Mouse (Mus musculus): ENCODE results near the gene Styk1. TPM values are rescaled to one million over a fixed set of nuclear protein-coding genes. Genes with fewer than 3 reads are reported as not detected.

The Styk1 gene
- polyA plus RNA-seq, 1 experiment from 2014 or later: 4.9 TPM

- Histone ChIP-seq H3K4me3 (replicated peaks; ENCODE audit: low read length) (no peak overlapping the region), H3K4me1 (replicated peaks; ENCODE audit: control insufficient read depth, insufficient read depth, low read length) (no peaks in the 10 kb centered on the region), H3K27me3 (ENCODE audit: control insufficient read depth, insufficient read depth, low read length) (no peaks in the 10 kb centered on the region), H3K9me3 (ENCODE audit: control insufficient read depth, low read length) (no peaks in the 10 kb centered on the region), H3K4me2 (replicated peaks) (no peak overlapping the region), H3K27ac (no peak overlapping the region), H3K36me3 (replicated peaks; ENCODE audit: control insufficient read depth, insufficient read depth) (no peaks in the 10 kb centered on the region), H3K9ac (no peak overlapping the region)
- 90% methylated on average over 2 of the region's 2 CpGs for WGBS
- ATAC-seq (ENCODE audit: low FRiP score): no peak
- DNase-seq (ENCODE audit: low spot score): no peak
Observed at GRCm38 (mm10) chr6:131347026-131347425, 6.4 kb downstream of the Styk1 start.

GRCm38 (mm10) chr6:131344346-131344745 is 9.1 kb downstream of the Styk1 start:
- H3K4me2 ChIP-seq (replicated peaks): no peak overlapping the region
- no peak for DNase-seq (ENCODE audit: low spot score)
- H3K36me3 ChIP-seq (replicated peaks; ENCODE audit: control insufficient read depth, insufficient read depth): no peaks in the 10 kb centered on the region
- H3K9me3 ChIP-seq (ENCODE audit: control insufficient read depth, low read length): no peaks in the 10 kb centered on the region
- WGBS: 84% methylated on average over 7 of the region's 7 CpGs
- H3K4me3 ChIP-seq (replicated peaks; ENCODE audit: low read length): no peak overlapping the region
- no peak overlapping the region for H3K27ac ChIP-seq
- no peaks in the 10 kb centered on the region for H3K27me3 ChIP-seq (ENCODE audit: control insufficient read depth, insufficient read depth, low read length)
- no peak overlapping the region for H3K9ac ChIP-seq
- ATAC-seq (ENCODE audit: low FRiP score): no peak
- H3K4me1 ChIP-seq (replicated peaks; ENCODE audit: control insufficient read depth, insufficient read depth, low read length): no peaks in the 10 kb centered on the region

GRCm38 (mm10) chr6:131340082-131340481 is 13.3 kb downstream of the Styk1 start:
- H3K27me3 ChIP-seq (ENCODE audit: control insufficient read depth, insufficient read depth, low read length): no peaks in the 10 kb centered on the region
- WGBS: 86% methylated on average over 3 of the region's 3 CpGs
- H3K27ac ChIP-seq: no peak overlapping the region
- ATAC-seq (ENCODE audit: low FRiP score) (no peak), DNase-seq (ENCODE audit: low spot score) (no peak)
- H3K4me2 ChIP-seq (replicated peaks): no peak overlapping the region
- no peak overlapping the region for H3K9ac ChIP-seq
- H3K9me3 ChIP-seq (ENCODE audit: control insufficient read depth, low read length): no peaks in the 10 kb centered on the region
- H3K36me3 ChIP-seq (replicated peaks; ENCODE audit: control insufficient read depth, insufficient read depth): no peaks in the 10 kb centered on the region
- H3K4me1 ChIP-seq (replicated peaks; ENCODE audit: control insufficient read depth, insufficient read depth, low read length): no peaks in the 10 kb centered on the region
- H3K4me3 ChIP-seq (replicated peaks; ENCODE audit: low read length): no peak overlapping the region

GRCm38 (mm10) chr6:131339309-131339708 is 14.1 kb downstream of the Styk1 start:
- Histone ChIP-seq H3K27ac (no peak overlapping the region), H3K9ac (no peak overlapping the region), H3K4me2 (replicated peaks) (no peak overlapping the region), H3K36me3 (replicated peaks; ENCODE audit: control insufficient read depth, insufficient read depth) (no peaks in the 10 kb centered on the region), H3K4me1 (replicated peaks; ENCODE audit: control insufficient read depth, insufficient read depth, low read length) (no peaks in the 10 kb centered on the region), H3K4me3 (replicated peaks; ENCODE audit: low read length) (no peak overlapping the region), H3K9me3 (ENCODE audit: control insufficient read depth, low read length) (no peaks in the 10 kb centered on the region), H3K27me3 (ENCODE audit: control insufficient read depth, insufficient read depth, low read length) (no peaks in the 10 kb centered on the region)
- DNase-seq (ENCODE audit: low spot score): no peak
- no peak for ATAC-seq (ENCODE audit: low FRiP score)
- 88% methylated on average over 3 of the region's 3 CpGs for WGBS

- Histone ChIP-seq H3K4me1 (replicated peaks; ENCODE audit: control insufficient read depth, insufficient read depth, low read length) (no peaks in the 10 kb centered on the region), H3K27ac (no peak overlapping the region), H3K4me3 (replicated peaks; ENCODE audit: low read length) (no peak overlapping the region), H3K36me3 (replicated peaks; ENCODE audit: control insufficient read depth, insufficient read depth) (no peaks in the 10 kb centered on the region), H3K27me3 (ENCODE audit: control insufficient read depth, insufficient read depth, low read length) (no peaks in the 10 kb centered on the region), H3K9me3 (ENCODE audit: control insufficient read depth, low read length) (no peaks in the 10 kb centered on the region), H3K4me2 (replicated peaks) (no peak overlapping the region), H3K9ac (no peak overlapping the region)
- 91% methylated on average over 1 of the region's 1 CpGs for WGBS
- ATAC-seq (ENCODE audit: low FRiP score) (no peak), DNase-seq (ENCODE audit: low spot score) (no peak)
Observed at GRCm38 (mm10) chr6:131338787-131339186, 14.6 kb downstream of the Styk1 start.

- Histone ChIP-seq H3K36me3 (replicated peaks; ENCODE audit: control insufficient read depth, insufficient read depth) (no peaks in the 10 kb centered on the region), H3K4me1 (replicated peaks; ENCODE audit: control insufficient read depth, insufficient read depth, low read length) (no peaks in the 10 kb centered on the region), H3K27me3 (ENCODE audit: control insufficient read depth, insufficient read depth, low read length) (no peaks in the 10 kb centered on the region), H3K9ac (no peak overlapping the region), H3K4me3 (replicated peaks; ENCODE audit: low read length) (no peak overlapping the region), H3K4me2 (replicated peaks) (no peak overlapping the region), H3K9me3 (ENCODE audit: control insufficient read depth, low read length) (no peaks in the 10 kb centered on the region), H3K27ac (no peak overlapping the region)
- ATAC-seq (ENCODE audit: low FRiP score) (no peak), DNase-seq (ENCODE audit: low spot score) (no peak)
- WGBS: 89% methylated on average over 2 of the region's 2 CpGs
Observed at GRCm38 (mm10) chr6:131327076-131327475, 26.3 kb downstream of the Styk1 start.

- H3K9ac ChIP-seq: no peak overlapping the region
- DNase-seq (ENCODE audit: low spot score): no peak
- no peak overlapping the region for H3K27ac ChIP-seq
- H3K4me3 ChIP-seq (replicated peaks; ENCODE audit: low read length): no peak overlapping the region
- 80% methylated on average over 3 of the region's 3 CpGs for WGBS
- H3K27me3 ChIP-seq (ENCODE audit: control insufficient read depth, insufficient read depth, low read length): no peaks in the 10 kb centered on the region
- H3K4me1 ChIP-seq (replicated peaks; ENCODE audit: control insufficient read depth, insufficient read depth, low read length): no peaks in the 10 kb centered on the region
- no peak overlapping the region for H3K4me2 ChIP-seq (replicated peaks)
- H3K36me3 ChIP-seq (replicated peaks; ENCODE audit: control insufficient read depth, insufficient read depth): no peaks in the 10 kb centered on the region
- no peak for ATAC-seq (ENCODE audit: low FRiP score)
- no peaks in the 10 kb centered on the region for H3K9me3 ChIP-seq (ENCODE audit: control insufficient read depth, low read length)
Observed at GRCm38 (mm10) chr6:131321854-131322639, 31.4 kb downstream of the Styk1 start.

GRCm38 (mm10) chr6:131316155-131317101 is 37.0 kb downstream of the Styk1 start:
- H3K36me3 ChIP-seq (replicated peaks; ENCODE audit: control insufficient read depth, insufficient read depth): no peaks in the 10 kb centered on the region
- DNase-seq (ENCODE audit: low spot score) (no peak), ATAC-seq (ENCODE audit: low FRiP score) (no peak)
- H3K27ac ChIP-seq: no peak overlapping the region
- H3K27me3 ChIP-seq (ENCODE audit: control insufficient read depth, insufficient read depth, low read length): no peaks in the 10 kb centered on the region
- no peaks in the 10 kb centered on the region for H3K4me1 ChIP-seq (replicated peaks; ENCODE audit: control insufficient read depth, insufficient read depth, low read length)
- no peak overlapping the region for H3K4me3 ChIP-seq (replicated peaks; ENCODE audit: low read length)
- 85% methylated on average over 7 of the region's 7 CpGs for WGBS
- no peak overlapping the region for H3K9ac ChIP-seq
- no peak overlapping the region for H3K4me2 ChIP-seq (replicated peaks)
- no peaks in the 10 kb centered on the region for H3K9me3 ChIP-seq (ENCODE audit: control insufficient read depth, low read length)

- Histone ChIP-seq H3K9ac (no peak overlapping the region), H3K4me2 (replicated peaks) (no peak overlapping the region), H3K9me3 (ENCODE audit: control insufficient read depth, low read length) (no peaks in the 10 kb centered on the region), H3K4me3 (replicated peaks; ENCODE audit: low read length) (no peak overlapping the region), H3K27ac (no peak overlapping the region), H3K36me3 (replicated peaks; ENCODE audit: control insufficient read depth, insufficient read depth) (no peaks in the 10 kb centered on the region), H3K4me1 (replicated peaks; ENCODE audit: control insufficient read depth, insufficient read depth, low read length) (no peaks in the 10 kb centered on the region), H3K27me3 (ENCODE audit: control insufficient read depth, insufficient read depth, low read length) (no peaks in the 10 kb centered on the region)
- WGBS: 69% methylated on average over 3 of the region's 3 CpGs
- DNase-seq (ENCODE audit: low spot score): no peak
- no peak for ATAC-seq (ENCODE audit: low FRiP score)
Observed at GRCm38 (mm10) chr6:131308031-131308430, 45.4 kb downstream of the Styk1 start.

All from hindbrain, embryonic 14.5 days (tissue).